Mouse (Mus musculus) liver, adult 2 months (tissue): ENCODE results near the gene Oasl2.

ENCODE experiments used
- CTCF ChIP-seq: fragments of 200-500 bp; IDR thresholded peaks from 2 replicates; pipeline ENCODE4 v1.5.1; 2011; ENCODE audit warnings: low read depth, low read length, control low read depth
- POLR2A ChIP-seq: fragments of 200-500 bp; IDR thresholded peaks from 2 replicates; pipeline ENCODE4 v1.6.1; 2011; ENCODE audit warnings: low read length, control low read depth; ENCODE audit not compliant: insufficient read depth; ENCODE audit errors: extremely low read depth

DNA sequence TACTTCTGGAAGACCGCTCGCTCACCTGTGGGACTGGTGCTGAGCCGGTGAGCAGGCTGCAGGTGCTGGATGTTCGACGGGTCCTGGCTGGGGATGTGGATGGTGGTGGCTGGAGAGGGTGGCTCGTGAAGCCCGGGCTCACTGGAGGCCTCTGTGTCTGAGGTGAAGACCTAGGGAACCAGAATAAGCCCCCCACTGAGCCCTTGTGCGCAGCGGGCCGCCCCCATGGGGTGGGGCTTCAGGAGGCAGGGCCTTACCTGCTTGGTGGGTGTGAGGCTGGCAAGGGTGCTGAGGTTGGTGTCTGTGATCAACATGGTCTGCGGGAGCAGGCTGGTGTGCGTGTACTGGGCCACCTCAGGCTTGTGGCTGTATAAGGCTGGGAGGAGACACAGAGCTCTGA lies 53.9 kb downstream of the Oasl2 start:
- TF ChIP-seq CTCF (no peak), POLR2A (no peak)
